Mouse (Mus musculus) small intestine, adult 2 months (tissue): Measurements from ENCODE around the gene Spint4.

Experiments
- CTCF ChIP-seq: fragments of 200-500 bp; IDR thresholded peaks from 2 replicates; pipeline ENCODE4 v1.5.1; 2012; ENCODE audit warnings: low read depth, mild to moderate bottlenecking, control low read depth, inconsistent platforms, low read length, moderate library complexity, mixed read lengths; ENCODE audit not compliant: insufficient replicate concordance, insufficient read length; ENCODE audit errors: extremely low read depth
- POLR2A ChIP-seq: fragments of 200-500 bp; IDR thresholded peaks from 2 replicates; pipeline ENCODE4 v1.6.1; 2012; ENCODE audit warnings: low read depth, mild to moderate bottlenecking, control low read depth, inconsistent platforms, low read length, moderate library complexity

GRCm38 (mm10) chr2:164746693-164747092 is 48.4 kb downstream of the Spint4 start:
- TF ChIP-seq POLR2A (no peak), CTCF (no peak)
